Mouse (Mus musculus): ENCODE measurements around the gene Agpat4. TPM values are rescaled to one million over a fixed set of nuclear protein-coding genes. Genes with fewer than 3 reads are reported as not detected.

Agpat4 gene
- polyA plus RNA-seq, 1 experiment: 50.1 TPM

- DNase-seq: peak; percentile 62 to 70
- H3K27ac ChIP-seq (ENCODE audit: insufficient read depth, low read length): no peak overlapping the region
- TF ChIP-seq POLR2A (IDR thresholded peaks at IDR 0.05; ENCODE audit: borderline replicate concordance, insufficient read depth, low read length): no peak
- peak; percentile 11; the same call in 1 of the 2 replicates for TF ChIP-seq CTCF (IDR thresholded peaks at IDR 0.05; ENCODE audit: borderline replicate concordance, insufficient read depth, low read depth, low read length)
Measured at GRCm38 (mm10) chr17:12203414-12203897, 85.0 kb downstream of the Agpat4 start.

GRCm38 (mm10) chr17:12204246-12204645 lies 85.7 kb downstream of the Agpat4 start:
- 86% methylated on average over 3 of the region's 3 CpGs for whole genome bisulfite sequencing
- Histone ChIP-seq H3K4me1 (ENCODE audit: control insufficient read depth, insufficient read depth, low read length) (peaks cover 34% of the 10 kb centered on the region), H3K27me3 (ENCODE audit: control insufficient read depth, insufficient read depth, low read length) (no peaks in the 10 kb centered on the region), H3K27ac (ENCODE audit: insufficient read depth, low read length) (no peak overlapping the region), H3K4me3 (replicated peaks; ENCODE audit: insufficient read depth, low read depth, low read length) (no peak overlapping the region)
- no peak for DNase-seq
- TF ChIP-seq POLR2A (IDR thresholded peaks at IDR 0.05; ENCODE audit: borderline replicate concordance, insufficient read depth, low read length) (no peak), CTCF (IDR thresholded peaks at IDR 0.05; ENCODE audit: borderline replicate concordance, insufficient read depth, low read depth, low read length) (no peak)

More at GRCm38 (mm10) chr17:12203414-12203897, 85.0 kb downstream of the Agpat4 start:
- WGBS: 21% methylated on average over 15 of the region's 15 CpGs
- Histone ChIP-seq H3K4me1 (ENCODE audit: control insufficient read depth, insufficient read depth, low read length) (peaks cover 34% of the 10 kb centered on the region), H3K27me3 (ENCODE audit: control insufficient read depth, insufficient read depth, low read length) (no peaks in the 10 kb centered on the region), H3K4me3 (replicated peaks; ENCODE audit: insufficient read depth, low read depth, low read length) (no peak overlapping the region)

- Histone ChIP-seq H3K27ac (ENCODE audit: insufficient read depth, low read length) (no peak overlapping the region), H3K4me3 (replicated peaks; ENCODE audit: insufficient read depth, low read depth, low read length) (no peak overlapping the region), H3K27me3 (ENCODE audit: control insufficient read depth, insufficient read depth, low read length) (no peaks in the 10 kb centered on the region), H3K4me1 (ENCODE audit: control insufficient read depth, insufficient read depth, low read length) (peaks cover 34% of the 10 kb centered on the region)
- TF ChIP-seq POLR2A (IDR thresholded peaks at IDR 0.05; ENCODE audit: borderline replicate concordance, insufficient read depth, low read length) (no peak), CTCF (IDR thresholded peaks at IDR 0.05; ENCODE audit: borderline replicate concordance, insufficient read depth, low read depth, low read length) (no peak)
- WGBS: 91% methylated on average over 3 of the region's 3 CpGs
- no peak for DNase-seq
Measured at GRCm38 (mm10) chr17:12204689-12205014, 86.1 kb downstream of the Agpat4 start.

- H3K4me1 ChIP-seq (ENCODE audit: control insufficient read depth, insufficient read depth, low read length): peaks cover 34% of the 10 kb centered on the region
- no peaks in the 10 kb centered on the region for H3K27me3 ChIP-seq (ENCODE audit: control insufficient read depth, insufficient read depth, low read length)
- H3K4me3 ChIP-seq (replicated peaks; ENCODE audit: insufficient read depth, low read depth, low read length): no peak overlapping the region
- DNase-seq: peak in 1 of 2 experiments; percentile 46
- WGBS: 39% methylated on average over 10 of the region's 10 CpGs
- TF ChIP-seq POLR2A (IDR thresholded peaks at IDR 0.05; ENCODE audit: borderline replicate concordance, insufficient read depth, low read length) (no peak), CTCF (IDR thresholded peaks at IDR 0.05; ENCODE audit: borderline replicate concordance, insufficient read depth, low read depth, low read length) (no peak)
- no peak overlapping the region for H3K27ac ChIP-seq (ENCODE audit: insufficient read depth, low read length)
Measured at GRCm38 (mm10) chr17:12205015-12205693, 86.7 kb downstream of the Agpat4 start.

- no peak overlapping the region for H3K27ac ChIP-seq (ENCODE audit: insufficient read depth, low read length)
- H3K27me3 ChIP-seq (ENCODE audit: control insufficient read depth, insufficient read depth, low read length): no peaks in the 10 kb centered on the region
- H3K4me3 ChIP-seq (replicated peaks; ENCODE audit: insufficient read depth, low read depth, low read length): no peak overlapping the region
- WGBS: 51% methylated on average over 4 of the region's 4 CpGs
- peaks cover 34% of the 10 kb centered on the region for H3K4me1 ChIP-seq (ENCODE audit: control insufficient read depth, insufficient read depth, low read length)
- no peak for DNase-seq
- TF ChIP-seq POLR2A (IDR thresholded peaks at IDR 0.05; ENCODE audit: borderline replicate concordance, insufficient read depth, low read length): no peak
Measured at GRCm38 (mm10) chr17:12205694-12206075, 87.2 kb downstream of the Agpat4 start.

GRCm38 (mm10) chr17:12206248-12206647 lies 87.7 kb downstream of the Agpat4 start:
- H3K4me1 ChIP-seq (ENCODE audit: control insufficient read depth, insufficient read depth, low read length): peaks cover 34% of the 10 kb centered on the region
- no peak for DNase-seq
- no peak for TF ChIP-seq CTCF (IDR thresholded peaks at IDR 0.05; ENCODE audit: borderline replicate concordance, insufficient read depth, low read depth, low read length)
- no peak for TF ChIP-seq POLR2A (IDR thresholded peaks at IDR 0.05; ENCODE audit: borderline replicate concordance, insufficient read depth, low read length)
- H3K27ac ChIP-seq (ENCODE audit: insufficient read depth, low read length): no peak overlapping the region
- WGBS: 73% methylated on average over 3 of the region's 3 CpGs
- H3K27me3 ChIP-seq (ENCODE audit: control insufficient read depth, insufficient read depth, low read length): no peaks in the 10 kb centered on the region
- no peak overlapping the region for H3K4me3 ChIP-seq (replicated peaks; ENCODE audit: insufficient read depth, low read depth, low read length)

- no peak for TF ChIP-seq CTCF (IDR thresholded peaks at IDR 0.05; ENCODE audit: borderline replicate concordance, insufficient read depth, low read depth, low read length)
- TF ChIP-seq POLR2A (IDR thresholded peaks at IDR 0.05; ENCODE audit: borderline replicate concordance, insufficient read depth, low read length): no peak
- Histone ChIP-seq H3K4me3 (replicated peaks; ENCODE audit: insufficient read depth, low read depth, low read length) (no peak overlapping the region), H3K27me3 (ENCODE audit: control insufficient read depth, insufficient read depth, low read length) (no peaks in the 10 kb centered on the region), H3K27ac (ENCODE audit: insufficient read depth, low read length) (no peak overlapping the region), H3K4me1 (ENCODE audit: control insufficient read depth, insufficient read depth, low read length) (peaks cover 34% of the 10 kb centered on the region)
- no peak for DNase-seq
- 9% methylated on average over 1 of the region's 1 CpGs for WGBS
Measured at GRCm38 (mm10) chr17:12207022-12207548, 88.6 kb downstream of the Agpat4 start.

- DNase-seq: peak in 1 of 2 experiments; percentile 8
- H3K4me1 ChIP-seq (ENCODE audit: control insufficient read depth, insufficient read depth, low read length): peaks cover 23% of the 10 kb centered on the region
- H3K27me3 ChIP-seq (ENCODE audit: control insufficient read depth, insufficient read depth, low read length): no peaks in the 10 kb centered on the region
- TF ChIP-seq POLR2A (IDR thresholded peaks at IDR 0.05; ENCODE audit: borderline replicate concordance, insufficient read depth, low read length) (no peak), CTCF (IDR thresholded peaks at IDR 0.05; ENCODE audit: borderline replicate concordance, insufficient read depth, low read depth, low read length) (no peak)
- no peak overlapping the region for H3K4me3 ChIP-seq (replicated peaks; ENCODE audit: insufficient read depth, low read depth, low read length)
- WGBS: 80% methylated on average over 4 of the region's 4 CpGs
- H3K27ac ChIP-seq (ENCODE audit: insufficient read depth, low read length): no peak overlapping the region
Measured at GRCm38 (mm10) chr17:12209481-12209880, 91.0 kb downstream of the Agpat4 start.

All from cerebellum, adult 2 months (tissue).